Mouse (Mus musculus) B cell, adult 2 months (primary cell): ENCODE data around the gene Sh2b1.
"Not testable (repeated sequence)": the region's sequence is repeated elsewhere in the genome, so short reads cannot be mapped to it uniquely, and the experiment has no call there.

Experiments
- DNase-seq, 2 experiments: peaks; one replicate each; pipeline ENCODE4 v3.0.0; 2022

Gene Sh2b1

DNA sequence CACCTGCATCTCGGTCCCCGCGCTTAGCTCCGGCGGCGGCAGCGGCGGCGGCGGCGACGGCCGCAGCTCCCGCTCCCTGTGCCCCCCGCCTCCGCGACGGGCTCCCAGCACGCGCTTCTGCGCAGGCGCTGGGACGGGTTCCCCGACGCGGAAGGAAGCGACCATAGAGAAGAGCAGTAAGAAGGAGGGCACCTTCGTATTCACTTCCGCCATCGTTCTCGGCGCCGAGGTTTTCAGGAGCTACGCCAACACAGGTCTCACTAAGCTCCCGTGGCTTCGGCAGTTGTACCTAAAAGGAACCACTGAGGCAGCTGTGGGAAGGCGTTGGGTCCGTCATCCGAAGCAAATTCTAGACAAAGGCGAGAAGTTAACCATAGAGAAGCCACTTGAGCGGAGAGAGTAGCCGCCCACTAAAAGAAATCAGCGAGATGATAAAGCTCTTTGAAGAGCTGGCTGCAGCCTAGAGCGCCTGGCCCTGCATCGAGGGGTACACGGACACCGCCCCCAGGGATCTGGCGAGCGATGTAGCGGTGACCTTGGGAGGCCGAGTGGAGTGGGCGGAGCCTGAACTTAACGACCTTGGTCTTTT lies at the start of gene Sh2b1:
Gene Sh2b1 (minus strand): TSS at position 432 of the 589 bp plus-strand sequence.
- peak; percentile 89 for DNase-seq

DNA sequence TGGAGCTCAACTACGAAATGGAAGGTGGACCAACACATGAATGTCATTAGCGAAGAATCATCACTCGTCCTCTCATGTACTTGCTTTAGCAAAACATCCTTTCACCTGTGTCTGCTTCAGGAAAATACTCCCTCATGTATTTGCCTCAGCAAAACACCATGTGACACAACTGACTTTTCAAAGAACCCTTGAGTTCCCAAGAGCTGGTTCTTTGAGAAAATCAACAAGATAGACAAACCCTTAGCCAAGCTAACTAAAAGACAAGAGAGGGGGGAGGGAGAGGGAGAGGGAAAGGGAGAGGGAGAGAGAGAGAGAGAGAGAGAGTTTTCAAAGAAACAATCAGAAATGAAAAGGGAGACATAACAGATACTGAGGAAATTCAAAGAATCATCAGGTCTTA lies 48.1 kb upstream of the Sh2b1 start:
- DNase-seq, result no peak

DNA sequence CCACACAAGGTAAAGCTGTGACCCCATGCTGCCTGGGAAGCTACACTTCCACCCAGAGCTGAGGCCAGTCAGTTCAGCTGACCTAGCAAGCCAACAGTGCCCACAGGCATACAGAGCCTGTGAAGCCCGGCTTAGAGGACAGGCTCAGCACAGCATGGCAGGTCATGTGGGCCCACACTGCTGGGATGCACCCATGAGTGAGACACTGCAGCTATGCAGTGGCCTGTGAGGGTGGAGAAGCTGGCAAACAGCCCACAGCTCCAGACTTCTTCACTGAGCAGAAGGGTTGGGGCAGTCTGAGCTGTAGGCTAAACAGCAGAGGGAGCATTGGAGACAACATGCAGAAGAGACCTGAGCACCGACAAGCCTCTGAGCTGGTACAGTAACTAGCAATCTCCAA lies 44.3 kb upstream of the Sh2b1 start:
- DNase-seq, result no peak

DNA sequence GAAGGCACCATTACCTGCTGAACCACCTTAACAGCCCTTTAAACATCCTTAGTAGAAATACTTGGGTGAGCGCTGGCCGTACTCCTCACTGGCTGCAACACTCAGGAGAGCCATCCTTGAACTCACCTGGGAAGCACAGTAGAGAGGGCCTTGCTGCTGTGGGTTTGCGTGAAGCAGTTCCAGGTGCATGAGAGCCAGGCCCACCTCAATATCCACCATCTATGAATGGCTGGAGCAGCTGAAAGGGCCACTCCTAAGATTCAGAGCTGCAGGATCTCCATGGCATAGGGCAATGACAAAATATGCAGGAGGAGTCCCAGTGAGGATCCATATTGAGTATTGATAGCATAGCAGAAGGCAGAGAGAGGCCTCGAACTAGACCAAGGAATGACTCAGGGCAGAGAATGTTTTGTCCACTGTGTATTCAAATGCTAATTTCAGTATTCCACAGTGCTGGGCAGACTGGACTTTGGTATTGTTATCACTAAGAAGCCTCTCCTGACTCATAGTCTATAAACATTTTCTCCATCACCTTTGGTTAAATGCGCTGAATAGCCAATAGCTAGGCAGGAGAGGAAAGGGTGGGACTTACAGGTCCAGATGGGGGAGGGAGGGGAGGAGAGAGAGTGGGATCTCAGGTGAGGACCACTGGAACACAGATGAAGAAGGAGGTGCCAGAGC lies 43.2 kb upstream of the Sh2b1 start:
- no peak for DNase-seq

DNA sequence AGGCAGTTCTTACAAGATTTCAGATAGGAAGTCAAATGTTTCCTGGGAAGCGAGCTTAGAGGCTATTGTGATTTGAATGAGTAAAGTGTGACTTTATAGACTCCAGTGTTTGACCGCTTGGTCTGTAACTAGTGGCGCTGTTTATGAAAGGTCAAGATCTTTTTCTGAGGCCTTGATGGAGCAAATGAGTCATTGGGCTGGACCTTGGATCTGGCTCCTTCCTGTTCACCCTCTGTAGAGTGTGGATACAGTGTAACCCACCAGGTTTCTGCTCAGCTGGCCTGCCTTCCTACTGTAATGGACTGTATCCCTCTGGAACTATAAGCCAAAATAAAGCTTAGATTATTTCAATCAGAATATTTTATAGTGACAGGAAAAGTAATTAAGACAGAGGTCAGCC lies 36.1 kb upstream of the Sh2b1 start:
- DNase-seq, result no peak

DNA sequence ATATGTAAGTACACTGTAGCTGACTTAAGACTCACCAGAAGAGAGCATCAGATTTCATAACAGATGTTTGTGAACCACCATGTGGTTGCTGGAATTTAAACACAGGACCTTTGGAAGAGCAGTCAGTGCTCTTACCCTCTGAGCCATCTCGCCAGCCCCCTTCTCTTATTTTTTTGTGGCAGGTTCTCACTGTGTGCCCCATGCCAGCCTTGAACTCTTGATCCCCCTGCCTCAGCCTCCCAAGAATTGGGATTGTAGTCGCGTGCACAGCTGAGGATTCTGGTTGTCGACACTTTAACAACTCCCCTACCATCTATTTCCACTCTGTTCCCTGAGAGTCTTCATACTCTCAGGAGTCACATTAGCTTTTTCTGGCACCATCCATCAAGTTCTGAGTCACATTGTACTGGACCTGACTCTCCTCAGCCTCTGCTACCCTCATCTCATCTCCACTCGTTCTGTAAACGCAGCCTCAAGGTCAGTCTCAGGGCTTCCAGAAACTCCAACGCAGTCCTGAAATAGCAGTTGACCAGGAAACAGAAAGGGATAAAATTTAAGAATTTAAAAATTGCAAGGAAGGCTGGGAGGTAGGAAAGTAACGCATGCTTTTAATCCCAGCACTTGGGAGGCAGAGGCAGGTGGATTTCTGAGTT lies 32.0 kb upstream of the Sh2b1 start:
- no peak for DNase-seq

DNA sequence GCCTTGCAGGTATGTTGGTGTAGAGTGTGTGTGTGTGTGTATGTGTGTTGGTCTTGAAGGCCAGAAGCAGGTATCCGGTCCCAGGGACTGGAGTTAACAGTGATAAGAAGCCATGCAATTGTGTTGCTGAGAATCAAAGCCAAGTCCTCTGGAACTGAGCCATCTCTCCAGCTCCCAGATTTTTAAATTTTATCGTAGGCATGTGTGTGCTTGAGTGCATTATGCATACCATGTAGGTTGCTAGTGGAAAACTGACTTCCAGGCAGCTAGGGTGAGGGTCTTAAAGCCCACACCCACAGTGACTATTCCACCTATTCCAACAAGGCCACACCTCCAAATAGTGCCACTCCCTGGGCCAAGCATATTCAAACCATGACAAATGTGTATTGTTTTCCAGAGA lies 29.7 kb upstream of the Sh2b1 start:
- DNase-seq, result no peak

DNA sequence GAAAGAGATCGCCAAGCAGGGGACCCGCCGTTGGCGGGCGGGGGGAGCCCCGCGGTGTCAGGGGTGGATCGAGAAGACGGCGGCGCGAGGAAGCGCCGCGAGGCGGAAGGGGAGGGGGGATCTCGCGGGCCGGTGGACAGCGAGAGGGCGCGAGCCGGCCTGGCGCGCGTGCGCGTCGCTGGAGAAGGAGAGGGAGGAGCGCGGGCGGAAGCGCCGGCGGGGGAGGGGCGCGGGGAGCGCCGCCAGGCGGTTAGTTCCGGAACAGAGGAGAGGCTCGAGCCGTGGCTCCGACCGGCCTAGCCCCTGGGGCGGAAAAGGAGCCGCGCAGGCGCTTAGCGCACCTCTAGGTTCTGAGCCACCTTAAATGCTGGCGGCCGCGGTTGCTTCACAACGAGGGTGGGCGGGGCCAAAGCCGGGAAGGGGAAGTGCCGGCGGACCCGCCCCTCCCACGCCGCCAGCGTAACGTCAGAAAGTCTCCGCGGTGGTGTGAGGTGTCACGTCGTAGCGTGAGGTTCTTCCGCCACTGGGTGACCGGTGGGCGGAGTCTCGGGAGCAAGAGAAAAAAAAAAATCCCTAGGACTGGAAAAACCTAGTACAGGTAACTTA lies 28.2 kb upstream of the Sh2b1 start, which contains the start of gene Atxn2l:
Gene Atxn2l (minus strand): TSS at position 165 of the 606 bp plus-strand sequence.
- DNase-seq, result peak; percentile 99

DNA sequence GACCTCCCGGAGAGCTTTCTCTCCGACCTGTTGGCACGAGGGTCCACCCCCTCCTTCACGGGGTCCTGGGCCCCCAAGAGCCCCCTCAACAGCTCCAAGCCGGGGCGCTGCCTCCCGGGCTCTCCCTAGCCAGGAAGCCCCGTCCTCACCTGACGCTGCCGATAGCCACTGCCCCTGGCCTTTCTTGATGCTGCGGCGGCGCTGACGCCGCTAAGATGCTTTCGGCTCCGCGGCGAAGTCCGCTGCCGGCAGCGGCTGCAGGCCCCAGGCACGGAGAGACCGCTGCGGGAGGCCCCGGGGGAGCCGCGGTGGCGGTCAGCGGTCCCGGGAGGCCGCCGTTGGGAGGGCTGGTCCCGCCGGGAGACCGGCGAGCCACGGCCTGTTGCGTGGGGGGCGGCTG lies 27.5 kb upstream of the Sh2b1 start:
- no peak for DNase-seq

DNA sequence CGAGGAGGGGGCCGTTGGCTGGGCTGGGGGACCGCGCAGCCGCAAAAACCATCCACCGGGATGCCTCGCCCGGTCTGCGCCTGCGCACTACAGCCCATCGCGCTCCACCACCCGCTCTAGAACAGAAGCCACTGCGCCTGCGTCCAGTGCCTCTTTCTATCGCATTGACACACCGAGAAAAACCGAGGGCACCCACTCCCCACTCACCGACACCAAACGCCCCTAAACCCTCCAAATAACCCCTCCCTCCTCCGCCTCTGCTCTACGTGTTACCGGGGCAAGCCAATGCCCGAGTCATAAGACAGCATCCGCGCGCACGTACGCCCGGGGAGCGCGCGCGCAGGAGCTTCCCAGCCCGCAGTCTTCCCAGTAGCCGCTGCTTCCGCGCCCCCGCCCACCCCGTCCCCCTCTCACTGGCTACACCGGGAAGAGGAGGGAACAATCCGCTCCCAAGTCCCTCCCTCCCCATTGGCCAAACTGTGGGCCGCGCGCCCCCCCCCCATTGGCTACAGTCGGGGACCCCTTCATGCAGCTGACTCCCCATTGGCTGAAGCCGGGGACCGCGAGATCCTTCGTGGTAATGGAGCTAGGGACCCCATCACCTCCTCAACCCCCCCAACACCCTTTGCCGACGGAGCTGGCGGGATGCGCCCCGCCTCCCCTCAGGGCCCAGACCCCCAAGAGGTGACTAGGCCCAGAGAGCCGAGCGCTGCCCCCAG lies 27.0 kb upstream of the Sh2b1 start:
- DNase-seq, result peak; percentile 87 to 88

DNA sequence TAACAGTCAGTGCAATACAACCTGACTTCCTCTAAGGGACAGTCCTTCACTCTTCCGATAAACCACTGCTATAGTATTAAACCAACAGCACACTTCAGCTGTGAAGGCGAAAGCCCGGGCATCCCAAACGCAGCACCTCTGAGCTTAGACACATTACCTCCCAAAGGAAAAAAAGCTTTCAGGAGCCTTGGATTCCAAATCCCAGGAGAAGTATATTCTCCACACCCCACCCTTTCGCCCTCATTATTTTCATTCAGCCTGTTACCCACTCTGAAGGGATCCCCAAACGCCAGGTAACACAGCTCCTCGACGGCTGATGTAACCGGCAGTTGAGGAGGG lies 26.4 kb upstream of the Sh2b1 start:
- DNase-seq, result no peak

DNA sequence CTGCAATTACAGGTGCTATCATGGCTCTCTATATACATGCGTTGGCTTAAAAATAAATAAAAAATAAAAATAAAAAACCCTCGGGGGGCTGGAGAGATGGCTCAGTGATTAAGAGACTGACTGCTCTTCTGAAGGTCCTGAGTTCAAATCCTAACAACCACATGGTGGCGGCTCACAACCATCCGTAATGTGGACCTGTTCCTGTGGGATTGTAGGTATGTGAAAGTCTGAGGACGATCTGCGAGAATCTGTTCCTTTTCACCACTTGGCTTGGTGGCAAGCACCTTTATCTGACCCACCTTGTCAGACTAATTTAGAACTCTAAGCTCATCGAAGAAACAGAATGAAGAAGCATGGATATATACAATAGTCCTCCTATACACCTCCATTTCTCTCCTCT lies 24.2 kb upstream of the Sh2b1 start:
- no peak for DNase-seq

DNA sequence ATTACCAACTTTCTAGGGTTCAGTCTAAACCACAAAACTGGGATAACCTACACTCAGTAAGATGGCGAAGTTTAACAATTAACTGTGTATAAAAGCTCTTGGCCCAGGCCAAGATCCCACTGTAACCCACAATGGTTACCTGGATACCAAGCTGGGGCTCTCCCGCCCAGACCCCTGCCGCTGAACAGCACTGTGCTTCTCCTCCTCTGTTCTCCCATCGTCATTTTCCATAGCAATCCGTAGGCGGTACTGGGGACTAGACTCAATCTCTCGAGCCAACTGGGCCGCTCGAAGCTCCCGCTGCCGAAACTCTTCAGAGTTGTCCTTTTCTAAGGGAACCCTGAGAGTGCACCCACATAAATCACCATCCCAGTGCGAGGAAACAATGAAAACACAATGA lies 22.7 kb upstream of the Sh2b1 start:
- DNase-seq, result no peak

DNA sequence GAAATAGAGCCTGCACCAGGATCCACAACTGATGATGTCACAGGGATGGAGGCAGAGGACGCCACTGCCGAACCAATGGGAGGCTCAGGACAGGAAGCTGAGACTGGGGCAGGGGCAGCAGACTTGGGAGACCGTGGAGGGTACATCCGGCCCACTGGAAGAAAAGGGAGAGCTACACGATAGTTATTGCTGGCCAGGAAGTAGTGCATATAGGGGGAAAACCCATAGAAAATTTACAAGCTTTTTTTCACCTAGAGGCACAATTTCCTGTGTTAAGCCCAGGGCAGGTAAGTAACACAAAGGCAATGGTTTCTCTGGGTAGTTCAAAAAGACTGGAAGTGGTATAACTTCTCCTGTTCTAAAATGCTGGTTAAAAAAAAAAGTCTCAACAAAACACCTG lies 21.3 kb upstream of the Sh2b1 start:
- DNase-seq, result no peak

DNA sequence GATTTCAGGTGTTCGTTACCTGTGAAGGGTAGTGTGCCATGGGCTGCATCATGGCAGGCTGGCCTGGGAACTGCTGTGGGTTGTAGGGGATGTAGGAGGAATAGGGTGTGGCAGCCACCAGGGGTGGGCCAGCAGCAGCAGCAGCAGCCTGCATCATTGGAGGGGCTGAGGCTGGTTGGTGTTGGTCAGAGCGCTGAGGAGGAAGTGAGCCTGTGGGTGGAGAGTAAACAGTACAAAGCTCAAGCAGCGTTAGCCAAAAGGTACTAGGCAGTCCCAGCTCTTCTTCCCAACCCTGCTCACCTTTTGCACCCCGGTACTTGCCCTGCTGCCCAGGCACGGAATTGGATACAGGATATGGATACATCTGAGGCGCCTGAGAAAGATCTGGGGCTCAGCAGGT lies 18.9 kb upstream of the Sh2b1 start:
- no peak for DNase-seq

DNA sequence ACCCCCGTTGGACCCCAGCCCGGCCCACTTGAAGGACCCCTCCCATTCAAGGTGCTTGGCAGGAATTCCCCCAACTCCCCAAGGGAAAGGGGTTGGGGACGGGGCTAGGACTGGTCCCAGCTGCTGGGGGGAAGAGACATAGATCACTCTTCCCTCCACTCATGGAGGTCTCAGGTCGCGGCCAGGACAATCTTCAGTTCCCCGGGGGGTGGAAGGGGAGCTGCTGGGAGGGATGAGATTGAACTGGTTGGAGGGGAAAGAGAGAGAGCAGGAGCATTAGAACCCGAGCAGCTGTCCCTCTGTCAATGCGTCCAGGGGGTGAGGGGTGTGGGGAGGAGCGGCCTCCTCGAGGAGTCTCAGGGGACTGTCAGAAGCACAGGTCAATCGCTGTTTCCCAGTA lies 16.7 kb upstream of the Sh2b1 start:
- DNase-seq, result no peak

DNA sequence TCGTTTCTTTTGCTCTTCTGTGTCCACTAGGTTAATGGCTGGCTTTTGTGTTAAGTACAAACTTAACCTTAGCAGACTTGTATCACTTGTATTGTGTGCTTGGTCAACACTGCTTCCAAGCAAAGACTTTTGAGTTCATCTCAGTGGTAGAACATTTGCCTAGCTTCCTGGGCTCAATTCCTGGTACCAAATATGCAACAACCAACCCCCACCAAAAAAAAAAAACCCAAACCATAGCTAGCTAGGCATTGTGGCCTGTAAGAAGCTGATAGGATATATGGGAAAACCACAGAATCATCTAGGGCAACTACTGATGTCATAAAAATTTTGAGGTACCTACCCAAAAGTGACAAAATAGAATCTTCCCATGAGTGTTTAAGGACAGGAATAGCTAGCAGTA lies 15.8 kb upstream of the Sh2b1 start:
- no peak for DNase-seq

DNA sequence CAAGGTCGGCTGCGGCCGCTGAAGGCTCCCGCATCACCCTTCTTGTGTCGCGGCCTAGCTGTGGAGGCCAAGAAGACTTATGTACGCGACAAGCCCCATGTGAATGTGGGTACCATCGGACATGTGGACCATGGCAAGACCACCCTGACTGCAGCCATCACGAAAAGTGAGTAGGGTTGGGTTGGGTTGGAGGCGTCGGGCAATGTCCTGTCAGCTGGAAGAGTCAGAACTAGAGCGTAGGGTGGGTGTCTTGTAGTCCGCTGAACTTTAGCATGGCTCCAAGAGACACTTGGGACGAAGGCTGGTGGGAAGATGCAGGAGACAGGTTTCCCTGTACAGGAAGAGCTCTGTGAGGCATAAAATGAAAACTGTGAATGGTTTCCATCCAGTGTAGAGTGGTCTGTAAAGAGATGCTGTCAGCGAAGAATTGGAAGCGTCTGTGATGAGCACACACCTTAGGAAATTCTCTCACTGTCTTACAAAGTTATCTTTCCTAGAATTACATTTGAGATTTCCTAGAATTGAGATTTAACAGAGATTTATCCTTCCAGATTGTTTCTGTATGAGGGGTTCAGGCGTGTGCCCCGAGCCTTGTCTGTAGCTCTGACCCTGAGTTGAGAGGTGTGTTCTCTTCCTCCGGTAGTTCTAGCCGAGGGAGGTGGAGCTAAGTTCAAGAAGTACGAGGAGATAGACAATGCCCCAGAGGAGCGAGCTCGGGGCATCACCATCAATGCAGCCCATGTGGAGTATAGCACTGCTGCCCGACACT lies 12.6 kb upstream of the Sh2b1 start:
- DNase-seq, result not testable (repeated sequence)

DNA sequence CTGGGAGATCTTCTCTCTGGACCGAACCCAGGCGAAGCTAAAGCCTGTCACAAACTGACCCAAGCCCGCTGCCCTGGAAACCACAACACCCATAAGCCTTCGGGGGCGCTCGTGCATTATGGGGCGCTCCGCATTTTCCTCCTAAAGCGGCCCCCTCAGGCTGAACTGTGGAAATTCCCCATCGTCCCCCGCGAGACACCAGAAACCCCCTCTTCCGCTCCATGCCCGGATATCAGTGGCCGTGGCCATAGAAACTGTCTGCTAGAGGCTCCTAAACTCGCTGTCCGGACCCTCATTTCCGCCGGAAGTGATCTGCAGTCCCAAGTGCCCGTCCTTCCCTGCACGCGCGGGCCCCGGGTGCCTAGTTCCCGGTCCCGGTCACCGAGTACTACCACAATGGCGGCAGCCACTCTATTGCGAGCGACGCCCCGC lies 11.8 kb upstream of the Sh2b1 start, which contains the start of gene Tufm:
Gene Tufm (plus strand): TSS at position 310 of the 432 bp plus-strand sequence.
- peak; percentile 91 to 92 for DNase-seq

DNA sequence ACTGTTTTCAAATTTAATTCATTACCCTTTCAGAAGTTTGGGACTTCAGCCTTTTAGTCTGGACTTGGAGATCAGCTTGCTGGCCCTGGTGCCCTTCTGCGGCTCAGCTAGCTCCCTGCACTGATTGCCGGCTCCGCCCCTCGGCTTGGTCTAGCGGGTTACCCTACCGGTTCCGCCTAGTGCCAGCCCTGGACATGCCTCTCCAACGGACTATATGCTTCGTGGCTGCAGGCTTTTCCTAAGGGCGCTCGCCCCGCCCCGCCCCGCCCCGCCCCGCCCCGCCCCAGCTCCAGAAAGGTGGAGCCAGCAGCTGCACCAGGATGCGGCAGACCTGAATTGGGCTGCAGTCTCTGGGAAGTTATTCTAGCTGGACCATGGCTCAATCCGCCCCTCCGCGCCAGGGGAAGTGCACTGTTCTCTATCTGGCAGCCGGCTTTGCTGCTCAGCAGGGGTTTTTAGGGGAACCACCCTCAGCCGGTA lies 7.2 kb upstream of the Sh2b1 start:
- peak; percentile 47 to 58 for DNase-seq

DNA sequence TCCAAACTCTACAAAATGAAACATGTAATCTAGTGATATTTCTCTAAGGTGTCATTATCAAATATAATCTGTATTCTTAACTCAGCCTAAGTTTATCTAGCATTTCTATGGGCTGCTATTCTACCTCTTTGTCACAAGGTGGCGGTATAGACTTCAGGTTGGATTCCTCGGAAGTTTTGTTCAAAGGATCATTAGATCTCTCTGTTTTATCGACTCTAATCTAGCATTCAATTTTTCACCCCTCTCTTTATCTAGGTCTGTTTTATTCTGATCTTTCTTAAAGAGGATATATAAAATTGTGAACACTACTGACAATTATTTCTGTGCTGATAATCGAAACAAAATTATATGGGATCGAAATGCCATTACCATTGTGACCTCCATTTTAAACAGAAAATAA lies 6.5 kb upstream of the Sh2b1 start:
- peak in 1 of 2 experiments; percentile 28 for DNase-seq

DNA sequence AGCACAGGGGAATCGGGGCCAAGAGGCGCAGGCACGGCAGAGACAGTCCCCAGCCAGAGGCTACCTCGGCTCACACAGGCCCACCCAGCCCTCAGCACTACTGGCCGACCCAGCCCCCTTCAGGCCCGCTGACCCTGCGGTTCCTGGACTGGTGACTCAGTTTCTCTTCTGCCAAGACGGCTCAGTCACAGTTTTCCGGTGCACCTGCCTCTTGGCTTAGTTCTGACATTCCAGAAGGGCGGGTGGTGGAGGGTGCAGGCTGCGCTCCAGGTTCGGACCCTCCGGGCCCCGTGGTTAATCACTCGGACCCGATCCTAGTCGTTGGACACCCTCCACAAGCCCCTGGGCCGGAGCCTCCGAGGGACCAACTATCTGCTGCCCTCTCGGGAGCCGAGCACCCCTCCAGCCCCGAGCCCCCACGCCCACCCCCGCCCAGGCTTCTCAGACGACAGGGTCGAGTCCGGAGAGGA lies 703 bp downstream of the Sh2b1 start:
- peak in 1 of 2 experiments; percentile 29 for DNase-seq
